In genomic region chr12:86989378-86989777, GRCm38 (mm10) we compare ENCODE assay signal across 14 mouse cellular contexts. TPM values are rescaled to one million over a fixed set of nuclear protein-coding genes. Genes with fewer than 3 reads are reported as not detected.
DNase-seq lines count a peak whose midpoint lies in the region; ATAC-seq lines count a peak whose summit lies in the region.
"Had no signal": no experiment of that assay in that cellular context is flagged by ENCODE, and none has a peak within 500 bp of the region (broad histone marks: within the 10 kb centered on the region; RNA-seq: fewer than 3 reads in every experiment).

No protein-coding gene starts in this region.

- H3K4me1 ChIP-seq in kidney, embryonic 15.5 days: peaks cover 15% of the 10 kb centered on the region
- H3K4me1 ChIP-seq in embryonic facial prominence, embryonic 15.5 days: peaks cover 13% of the 10 kb centered on the region
- H3K4me1 ChIP-seq in hindbrain, embryonic 12.5 days: peaks cover 25% of the 10 kb centered on the region
- peaks cover 29% of the 10 kb centered on the region for H3K4me1 ChIP-seq in midbrain, embryonic 16.5 days (ENCODE audit: control insufficient read depth, insufficient read depth, low read length)

- DNase-seq in kidney, postnatal 10 days: no peak
- no peak for DNase-seq in cerebellum, adult 11 months
- DNase-seq in adrenal gland, adult 2 months: no peak
- DNase-seq: right cerebral cortex, postnatal 25 days; thymus, postnatal 25 days had no signal

- no peaks in the 10 kb centered on the region for H3K9me3 ChIP-seq in kidney, embryonic 15.5 days (replicated peaks)
- H3K9me3 ChIP-seq in embryonic facial prominence, embryonic 15.5 days (replicated peaks): no peaks in the 10 kb centered on the region
- H3K9me3 ChIP-seq in hindbrain, embryonic 12.5 days (replicated peaks): no peaks in the 10 kb centered on the region
- H3K9me3 ChIP-seq in midbrain, embryonic 16.5 days (replicated peaks; ENCODE audit: control insufficient read depth, low read length, poor library complexity, severe bottlenecking): no peaks in the 10 kb centered on the region
- H3K9me3 ChIP-seq: embryonic facial prominence, embryonic 12.5 days had no signal

- no peak overlapping the region for H3K9ac ChIP-seq in kidney, embryonic 15.5 days
- H3K9ac ChIP-seq in embryonic facial prominence, embryonic 15.5 days: no peak overlapping the region
- peak overlapping the region; percentile 73; the same call in 1 of the 2 replicates for H3K9ac ChIP-seq in hindbrain, embryonic 12.5 days
- peak overlapping the region; percentile 77 for H3K9ac ChIP-seq in midbrain, embryonic 16.5 days (ENCODE audit: low read depth, low read length)
- H3K9ac ChIP-seq: embryonic facial prominence, embryonic 12.5 days had no signal

- 0 out of 2 replicates have a peak overlapping the region, but pooled peaks have one; percentile 23 for H3K4me3 ChIP-seq in kidney, embryonic 15.5 days (replicated peaks)
- peak overlapping the region; percentile 25; the same call in 1 of the 2 replicates for H3K4me3 ChIP-seq in embryonic facial prominence, embryonic 15.5 days (replicated peaks)
- H3K4me3 ChIP-seq in hindbrain, embryonic 12.5 days: peak overlapping the region; percentile 57
- peak overlapping the region; percentile 62 for H3K4me3 ChIP-seq in midbrain, embryonic 16.5 days (ENCODE audit: low read depth, low read length)

- WGBS in kidney, embryonic 15.5 days: 7% methylated on average over 15 of the region's 15 CpGs
- 5% methylated on average over 15 of the region's 15 CpGs for WGBS in embryonic facial prominence, embryonic 15.5 days
- 7% methylated on average over 15 of the region's 15 CpGs for WGBS in hindbrain, embryonic 12.5 days
- WGBS in midbrain, embryonic 16.5 days: 5% methylated on average over 15 of the region's 15 CpGs

- H3K27ac ChIP-seq in kidney, embryonic 15.5 days: no peak overlapping the region
- H3K27ac ChIP-seq in embryonic facial prominence, embryonic 15.5 days (replicated peaks): no peak overlapping the region
- H3K27ac ChIP-seq in hindbrain, embryonic 12.5 days: no peak overlapping the region
- no peak overlapping the region; the same call in 1 of the 2 replicates for H3K27ac ChIP-seq in midbrain, embryonic 16.5 days (ENCODE audit: low read length)
- H3K27ac ChIP-seq: embryonic facial prominence, embryonic 12.5 days had no signal

- H3K4me2 ChIP-seq in kidney, embryonic 15.5 days: peak overlapping the region; percentile 55; the same call in 1 of the 2 replicates
- peak overlapping the region; percentile 46 for H3K4me2 ChIP-seq in embryonic facial prominence, embryonic 15.5 days (replicated peaks)
- H3K4me2 ChIP-seq in hindbrain, embryonic 12.5 days (replicated peaks): peak overlapping the region; percentile 88
- peak overlapping the region; percentile 87 for H3K4me2 ChIP-seq in midbrain, embryonic 16.5 days (ENCODE audit: low read length)

- no peaks in the 10 kb centered on the region for H3K36me3 ChIP-seq in kidney, embryonic 15.5 days
- no peaks in the 10 kb centered on the region for H3K36me3 ChIP-seq in embryonic facial prominence, embryonic 15.5 days
- no peaks in the 10 kb centered on the region for H3K36me3 ChIP-seq in hindbrain, embryonic 12.5 days
- H3K36me3 ChIP-seq in midbrain, embryonic 16.5 days (ENCODE audit: control insufficient read depth, insufficient read depth, low read length): no peaks in the 10 kb centered on the region
- H3K36me3 ChIP-seq: embryonic facial prominence, embryonic 12.5 days had no signal

- ATAC-seq in kidney, embryonic 15.5 days (replicated peaks; ENCODE audit: low FRiP score): no peak
- ATAC-seq in embryonic facial prominence, embryonic 15.5 days (ENCODE audit: insufficient number of reproducible peaks, low FRiP score, low TSS enrichment, low read depth): no peak
- ATAC-seq in hindbrain, embryonic 12.5 days (ENCODE audit: low FRiP score): no peak
- ATAC-seq in midbrain, embryonic 16.5 days: 0 out of 2 replicates have a peak, but pooled peaks have one; percentile 22
- ATAC-seq in megakaryocyte-erythroid progenitor cell, adult 5-6 weeks (replicated peaks; ENCODE audit: low FRiP score, low TSS enrichment, poor library complexity, severe bottlenecking): no peak
- ATAC-seq: inflammation-experienced regulatory T-cells, adult 6 months had no signal

- peaks cover 82% of the 10 kb centered on the region for H3K27me3 ChIP-seq in kidney, embryonic 15.5 days
- peaks cover 88% of the 10 kb centered on the region for H3K27me3 ChIP-seq in embryonic facial prominence, embryonic 15.5 days
- H3K27me3 ChIP-seq in hindbrain, embryonic 12.5 days: peaks cover 72% of the 10 kb centered on the region
- H3K27me3 ChIP-seq in midbrain, embryonic 16.5 days (ENCODE audit: control insufficient read depth, insufficient read depth, low read depth, low read length): peaks cover 15% of the 10 kb centered on the region

RNA-seq across cellular contexts. Expression of gene Zdhhc22, which starts 0.9 kb away (rescaled TPM):
- 0.08 TPM in 1 of 2 replicates, not detected in the other for polyA plus RNA-seq in kidney, embryonic 15.5 days (2015; fragmentation: Nextera tagmentation; extraction: Ambion mirVana)
- polyA plus RNA-seq in embryonic facial prominence, embryonic 15.5 days (2015; fragmentation: Nextera tagmentation; extraction: Ambion mirVana): 0.12 TPM in 1 of 2 replicates, not detected in the other
- polyA plus RNA-seq in hindbrain, embryonic 12.5 days (2016; fragmentation: Nextera tagmentation; extraction: Ambion mirVana): 2.9 and 3.7 TPM in 2 replicates
- 24.4 and 28.1 TPM in 2 replicates for polyA plus RNA-seq in midbrain, embryonic 16.5 days (2015; fragmentation: Nextera tagmentation; extraction: Ambion mirVana)
- total RNA-seq in megakaryocyte-erythroid progenitor cell, adult 5-6 weeks (2014; fragmentation: Nextera tagmentation): not detected in 2 replicates
- not detected in 2 replicates for total RNA-seq in megakaryocyte-erythroid progenitor cell, adult 5-6 weeks (2017)
- total RNA-seq in adrenal gland, adult 2 months (2021): 1 to 10 TPM; 1.2 to 1.4 TPM
- polyA plus RNA-seq in adrenal gland, adult 2 months (2012; rRNA removed): 3.1 and 5.2 TPM in 2 replicates
- polyA plus RNA-seq: gonadal fat pad, adult 2 months; liver, embryonic 16.5 days had no signal

RNA-seq across cellular contexts. Expression of gene Tmem63c, which starts 31.8 kb away (rescaled TPM):
- polyA plus RNA-seq in kidney, embryonic 15.5 days (2015; fragmentation: Nextera tagmentation; extraction: Ambion mirVana): 0.06 and 0.10 TPM in 2 replicates
- 0.16 and 0.28 TPM in 2 replicates for polyA plus RNA-seq in embryonic facial prominence, embryonic 15.5 days (2015; fragmentation: Nextera tagmentation; extraction: Ambion mirVana)
- polyA plus RNA-seq in hindbrain, embryonic 12.5 days (2016; fragmentation: Nextera tagmentation; extraction: Ambion mirVana): 1.8 and 2.3 TPM in 2 replicates
- 12.9 and 13.7 TPM in 2 replicates for polyA plus RNA-seq in midbrain, embryonic 16.5 days (2015; fragmentation: Nextera tagmentation; extraction: Ambion mirVana)
- not detected in 2 replicates for total RNA-seq in megakaryocyte-erythroid progenitor cell, adult 5-6 weeks (2014; fragmentation: Nextera tagmentation)
- not detected in 2 replicates for total RNA-seq in megakaryocyte-erythroid progenitor cell, adult 5-6 weeks (2017)
- 1 to 10 TPM; 1.3 to 2.4 TPM for total RNA-seq in adrenal gland, adult 2 months (2021)
- polyA plus RNA-seq in adrenal gland, adult 2 months (2012; rRNA removed): 1.0 and 1.8 TPM in 2 replicates
- polyA plus RNA-seq: liver, embryonic 16.5 days had no signal

RNA-seq across cellular contexts. Expression of gene Cipc, which starts 42.5 kb away (rescaled TPM):
- polyA plus RNA-seq in kidney, embryonic 15.5 days (2015; fragmentation: Nextera tagmentation; extraction: Ambion mirVana): 20.9 and 22.7 TPM in 2 replicates
- polyA plus RNA-seq in embryonic facial prominence, embryonic 15.5 days (2015; fragmentation: Nextera tagmentation; extraction: Ambion mirVana): 20.3 and 23.2 TPM in 2 replicates
- 41.1 and 46.9 TPM in 2 replicates for polyA plus RNA-seq in hindbrain, embryonic 12.5 days (2016; fragmentation: Nextera tagmentation; extraction: Ambion mirVana)
- polyA plus RNA-seq in midbrain, embryonic 16.5 days (2015; fragmentation: Nextera tagmentation; extraction: Ambion mirVana): 56.6 and 57.8 TPM in 2 replicates
- total RNA-seq in megakaryocyte-erythroid progenitor cell, adult 5-6 weeks (2014; fragmentation: Nextera tagmentation): 29.2 and 35.6 TPM in 2 replicates
- total RNA-seq in megakaryocyte-erythroid progenitor cell, adult 5-6 weeks (2017): 22.0 and 23.0 TPM in 2 replicates
- 10 to 100 TPM; 17.9 to 29.3 TPM for total RNA-seq in adrenal gland, adult 2 months (2021)
- polyA plus RNA-seq in adrenal gland, adult 2 months (2012; rRNA removed): 38.5 and 39.8 TPM in 2 replicates

Comparison
In these comparisons a context has a peak if more than half of its experiments do, and no peak if none do; other contexts are left out.
1. H3K9ac ChIP-seq: peak in hindbrain, embryonic 12.5 days (single experiment) and midbrain, embryonic 16.5 days (single experiment); none in kidney, embryonic 15.5 days (single experiment) and embryonic facial prominence, embryonic 15.5 days (single experiment).
2. Peak in every context shown above with its lines, with median percentiles within 50 percentile points of each other: H3K4me2 ChIP-seq and H3K4me3 ChIP-seq.